Mouse (Mus musculus): ENCODE results near the gene Fgfr2. TPM values are rescaled to one million over a fixed set of nuclear protein-coding genes. Genes with fewer than 3 reads are reported as not detected.

The Fgfr2 gene
- polyA plus RNA-seq, 1 experiment = 1.7 TPM

DNA sequence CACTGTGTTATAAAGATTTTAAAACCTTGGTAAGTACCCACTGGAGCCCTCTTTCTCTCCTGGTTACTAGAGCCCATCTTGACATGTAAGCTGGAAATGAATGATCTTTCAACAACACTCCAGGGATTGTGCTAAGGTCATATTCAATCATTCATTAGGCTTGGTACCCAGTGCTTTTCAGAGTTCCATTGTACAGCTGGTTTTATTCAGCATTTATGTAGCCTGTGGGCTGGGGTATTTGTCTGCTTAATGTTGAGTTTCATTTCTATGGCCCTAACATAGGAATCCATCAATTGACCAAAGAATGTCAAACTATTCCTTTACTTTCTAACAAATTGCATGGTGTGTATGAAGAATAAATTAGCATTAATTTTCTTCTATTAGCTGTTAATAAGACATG, 299.3 kb downstream of the Fgfr2 start:
- H3K79me3 ChIP-seq (ENCODE audit: low read depth) = no peaks in the 10 kb centered on the region

DNA sequence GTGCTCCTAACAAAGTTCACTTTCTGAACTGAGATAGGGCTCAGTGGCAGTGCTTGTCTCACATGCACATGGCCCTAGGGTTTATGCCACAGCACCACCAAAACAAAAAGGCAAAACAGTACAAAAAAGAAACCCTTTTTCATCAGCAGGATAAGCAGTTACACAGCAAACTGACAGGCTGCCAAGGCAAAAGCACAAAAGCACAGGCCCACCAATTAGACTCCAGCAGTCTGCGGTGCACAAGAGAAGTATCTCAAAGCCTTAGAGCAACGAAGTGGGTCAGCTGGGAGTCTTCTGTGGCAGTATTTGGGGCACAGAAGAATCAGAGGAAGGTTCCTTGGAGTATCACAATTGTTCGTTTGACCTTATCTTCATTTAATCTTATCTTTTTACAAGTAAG, 302.5 kb downstream of the Fgfr2 start:
- no peak overlapping the region for H3K4me3 ChIP-seq (ENCODE audit: insufficient read depth, poor library complexity, severe bottlenecking)
- no peaks in the 10 kb centered on the region for H3K79me3 ChIP-seq (ENCODE audit: low read depth)
- no peak overlapping the region for H3ac ChIP-seq (ENCODE audit: control insufficient read depth, insufficient read length, low read depth)
- no peaks in the 10 kb centered on the region for H3K79me2 ChIP-seq (ENCODE audit: control insufficient read depth, insufficient read depth)
- no peaks in the 10 kb centered on the region for H3K36me3 ChIP-seq (ENCODE audit: control insufficient read depth, insufficient read depth)
- H3K27me3 ChIP-seq (ENCODE audit: control insufficient read depth, insufficient read depth, insufficient read length) = no peaks in the 10 kb centered on the region
- no peak for TF ChIP-seq CTCF (IDR thresholded peaks at IDR 0.05; ENCODE audit: control insufficient read depth, insufficient read depth, insufficient read length)

More for the DNA sequence above, 299.3 kb downstream of the Fgfr2 start:
- Histone ChIP-seq H3K79me2 (ENCODE audit: control insufficient read depth, insufficient read depth) (no peaks in the 10 kb centered on the region), H3K4me3 (ENCODE audit: insufficient read depth, poor library complexity, severe bottlenecking) (no peak overlapping the region), H3ac (ENCODE audit: control insufficient read depth, insufficient read length, low read depth) (no peak overlapping the region), H3K36me3 (ENCODE audit: control insufficient read depth, insufficient read depth) (peaks cover 6% of the 10 kb centered on the region), H3K27me3 (ENCODE audit: control insufficient read depth, insufficient read depth, insufficient read length) (no peaks in the 10 kb centered on the region)
- TF ChIP-seq MYOG (IDR thresholded peaks at IDR 0.05; ENCODE audit: control insufficient read depth, extremely low read depth, insufficient read length) (no peak), USF1 (IDR thresholded peaks at IDR 0.05; ENCODE audit: low read depth) (no peak), MYOD1 (IDR thresholded peaks at IDR 0.05; ENCODE audit: control insufficient read depth, insufficient read length, low read depth) (no peak), FOSL1 (IDR thresholded peaks at IDR 0.05; ENCODE audit: insufficient read depth, low read length, poor library complexity, severe bottlenecking) (no peak)

DNA sequence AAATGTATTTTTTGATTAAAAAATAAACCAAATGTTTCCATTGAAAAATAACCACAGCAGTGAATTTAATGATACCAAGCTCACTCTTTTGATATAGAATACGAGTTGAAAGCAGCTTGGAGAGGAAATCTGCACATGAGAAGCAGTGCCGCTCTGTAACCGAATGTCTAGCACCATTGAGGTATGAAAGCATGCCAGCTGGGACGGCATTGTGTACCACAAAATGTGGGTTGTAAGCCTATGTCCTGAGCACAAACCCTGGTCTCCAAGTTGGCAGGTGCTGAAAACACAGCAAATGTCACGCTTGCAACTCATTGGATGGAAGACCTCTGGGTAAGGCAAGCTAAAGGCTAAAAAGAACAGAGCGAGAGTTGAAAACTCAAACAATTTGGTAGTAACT, 306.1 kb downstream of the Fgfr2 start:
- no peaks in the 10 kb centered on the region for H3K36me3 ChIP-seq (ENCODE audit: control insufficient read depth, insufficient read depth)
- no peak for TF ChIP-seq MAX (IDR thresholded peaks at IDR 0.05)
- TF ChIP-seq MYOG (IDR thresholded peaks at IDR 0.05; ENCODE audit: control insufficient read depth, extremely low read depth, insufficient read length) = no peak
- no peak for TF ChIP-seq CEBPB (IDR thresholded peaks at IDR 0.05; ENCODE audit: low read depth)
- no peak for TF ChIP-seq USF1 (IDR thresholded peaks at IDR 0.05; ENCODE audit: low read depth)
- no peak for TF ChIP-seq FOSL1 (IDR thresholded peaks at IDR 0.05; ENCODE audit: insufficient read depth, low read length, poor library complexity, severe bottlenecking)
- no peak for TF ChIP-seq CTCF (IDR thresholded peaks at IDR 0.05; ENCODE audit: control insufficient read depth, insufficient read depth, insufficient read length)
- TF ChIP-seq MYOD1 (IDR thresholded peaks at IDR 0.05; ENCODE audit: control insufficient read depth, insufficient read length, low read depth) = no peak
- H3K4me3 ChIP-seq (ENCODE audit: insufficient read depth, poor library complexity, severe bottlenecking) = no peak overlapping the region
- no peaks in the 10 kb centered on the region for H3K27me3 ChIP-seq (ENCODE audit: control insufficient read depth, insufficient read depth, insufficient read length)
- H3K79me3 ChIP-seq (ENCODE audit: low read depth) = no peaks in the 10 kb centered on the region
- no peaks in the 10 kb centered on the region for H3K79me2 ChIP-seq (ENCODE audit: control insufficient read depth, insufficient read depth)
- no peak overlapping the region for H3ac ChIP-seq (ENCODE audit: control insufficient read depth, insufficient read length, low read depth)

DNA sequence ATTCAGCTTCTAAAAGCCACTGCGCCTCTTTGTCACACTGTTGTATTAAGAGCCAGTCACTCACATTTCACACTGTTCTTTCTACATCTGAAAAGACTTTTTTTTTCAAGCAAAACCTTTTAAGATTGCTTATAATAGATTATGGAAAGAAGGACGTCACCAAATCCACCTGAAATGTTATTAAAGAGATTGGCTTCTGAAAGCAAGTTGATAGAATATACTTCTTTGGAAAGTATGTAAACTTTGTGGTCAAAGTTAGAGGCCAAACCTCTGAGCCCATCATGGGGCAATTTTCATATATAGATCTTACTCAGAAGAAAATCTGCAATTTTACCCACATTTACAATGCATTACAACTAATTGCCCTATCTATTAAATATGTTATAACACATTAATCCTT, 306.6 kb downstream of the Fgfr2 start:
- Histone ChIP-seq H3K79me3 (ENCODE audit: low read depth) (no peaks in the 10 kb centered on the region), H3K4me3 (ENCODE audit: insufficient read depth, poor library complexity, severe bottlenecking) (no peak overlapping the region), H3K36me3 (ENCODE audit: control insufficient read depth, insufficient read depth) (no peaks in the 10 kb centered on the region), H3ac (ENCODE audit: control insufficient read depth, insufficient read length, low read depth) (no peak overlapping the region), H3K27me3 (ENCODE audit: control insufficient read depth, insufficient read depth, insufficient read length) (no peaks in the 10 kb centered on the region), H3K79me2 (ENCODE audit: control insufficient read depth, insufficient read depth) (no peaks in the 10 kb centered on the region)
- TF ChIP-seq FOSL1 (IDR thresholded peaks at IDR 0.05; ENCODE audit: insufficient read depth, low read length, poor library complexity, severe bottlenecking) (no peak), MYOD1 (IDR thresholded peaks at IDR 0.05; ENCODE audit: control insufficient read depth, insufficient read length, low read depth) (no peak), MYOG (IDR thresholded peaks at IDR 0.05; ENCODE audit: control insufficient read depth, extremely low read depth, insufficient read length) (no peak), CEBPB (IDR thresholded peaks at IDR 0.05; ENCODE audit: low read depth) (no peak), USF1 (IDR thresholded peaks at IDR 0.05; ENCODE audit: low read depth) (no peak), CTCF (IDR thresholded peaks at IDR 0.05; ENCODE audit: control insufficient read depth, insufficient read depth, insufficient read length) (no peak), MAX (IDR thresholded peaks at IDR 0.05) (no peak)

DNA sequence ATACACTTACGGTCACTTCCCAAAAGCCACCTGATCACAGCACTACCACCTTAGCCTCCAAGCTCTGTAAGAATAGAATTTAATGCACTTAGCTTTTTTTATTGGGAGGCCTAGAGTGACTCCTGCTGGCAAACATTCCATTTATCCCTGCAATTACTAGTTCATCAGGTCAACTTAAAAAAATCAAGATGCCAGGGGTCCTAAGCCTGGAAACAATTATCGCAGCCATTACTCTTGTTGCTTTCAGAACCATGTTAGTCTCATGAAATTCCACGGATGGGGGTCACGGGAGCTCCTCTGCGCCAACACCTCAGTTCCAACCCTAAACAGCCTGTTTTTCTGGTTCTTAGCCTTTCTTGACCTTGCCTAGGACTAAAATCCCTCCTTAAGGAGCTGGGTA, 308.1 kb downstream of the Fgfr2 start:
- Histone ChIP-seq H3ac (ENCODE audit: control insufficient read depth, insufficient read length, low read depth) (no peak overlapping the region), H3K79me3 (ENCODE audit: low read depth) (no peaks in the 10 kb centered on the region), H3K79me2 (ENCODE audit: control insufficient read depth, insufficient read depth) (no peaks in the 10 kb centered on the region), H3K36me3 (ENCODE audit: control insufficient read depth, insufficient read depth) (no peaks in the 10 kb centered on the region), H3K4me3 (ENCODE audit: insufficient read depth, poor library complexity, severe bottlenecking) (no peak overlapping the region), H3K27me3 (ENCODE audit: control insufficient read depth, insufficient read depth, insufficient read length) (no peaks in the 10 kb centered on the region)
- TF ChIP-seq CEBPB (IDR thresholded peaks at IDR 0.05; ENCODE audit: low read depth) (no peak), FOSL1 (IDR thresholded peaks at IDR 0.05; ENCODE audit: insufficient read depth, low read length, poor library complexity, severe bottlenecking) (no peak), CTCF (IDR thresholded peaks at IDR 0.05; ENCODE audit: control insufficient read depth, insufficient read depth, insufficient read length) (no peak), MYOG (IDR thresholded peaks at IDR 0.05; ENCODE audit: control insufficient read depth, extremely low read depth, insufficient read length) (no peak), USF1 (IDR thresholded peaks at IDR 0.05; ENCODE audit: low read depth) (no peak), MYOD1 (IDR thresholded peaks at IDR 0.05; ENCODE audit: control insufficient read depth, insufficient read length, low read depth) (no peak), MAX (IDR thresholded peaks at IDR 0.05) (no peak)

DNA sequence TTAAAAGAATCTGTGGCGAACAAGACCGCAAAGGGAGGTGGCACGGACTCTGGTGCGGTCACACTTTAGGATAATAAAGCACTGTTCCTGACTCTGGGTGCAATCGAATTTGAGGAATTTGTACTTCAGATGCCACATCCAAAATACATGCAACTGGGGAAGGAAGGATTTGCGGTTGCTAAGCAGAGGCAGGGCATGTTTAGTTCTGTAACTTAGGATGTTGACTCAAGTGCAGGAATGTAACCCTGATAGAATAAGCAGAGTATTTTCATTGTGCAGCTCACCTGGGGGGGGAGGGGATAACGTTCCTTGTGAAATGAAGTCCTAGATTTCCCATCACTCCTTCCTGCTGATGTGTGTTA, 309.1 kb downstream of the Fgfr2 start:
- Histone ChIP-seq H3K79me3 (ENCODE audit: low read depth) (no peaks in the 10 kb centered on the region), H3K27me3 (ENCODE audit: control insufficient read depth, insufficient read depth, insufficient read length) (no peaks in the 10 kb centered on the region), H3K36me3 (ENCODE audit: control insufficient read depth, insufficient read depth) (no peaks in the 10 kb centered on the region), H3ac (ENCODE audit: control insufficient read depth, insufficient read length, low read depth) (peak overlapping the region; percentile 69), H3K79me2 (ENCODE audit: control insufficient read depth, insufficient read depth) (no peaks in the 10 kb centered on the region), H3K4me3 (ENCODE audit: insufficient read depth, poor library complexity, severe bottlenecking) (peak overlapping the region; percentile 32)
- TF ChIP-seq USF1 (IDR thresholded peaks at IDR 0.05; ENCODE audit: low read depth) (no peak), CTCF (IDR thresholded peaks at IDR 0.05; ENCODE audit: control insufficient read depth, insufficient read depth, insufficient read length) (no peak), FOSL1 (IDR thresholded peaks at IDR 0.05; ENCODE audit: insufficient read depth, low read length, poor library complexity, severe bottlenecking) (no peak)
